Mouse (Mus musculus) intestine, postnatal 0 days (tissue): Measurements from ENCODE around the gene Olfr391-ps. TPM values are rescaled to one million over a fixed set of nuclear protein-coding genes. Genes with fewer than 3 reads are reported as not detected.

Experiments used
- ATAC-seq: fragments of 200-750 bp; cut with Nextera tagmentation; 2 replicates; pipeline ENCODE4 v1.8.0; 2017; ENCODE audit warnings: mild to moderate bottlenecking, moderate TSS enrichment, moderate library complexity
- H3K27ac ChIP-seq: fragments of 300-500 bp; sonication (generic); 2 replicates; pipeline ENCODE4 v1.5.1; 2014; ENCODE audit warnings: mild to moderate bottlenecking, low read depth, low read length, moderate library complexity
- H3K27me3 ChIP-seq: fragments of 300-500 bp; sonication (generic); replicated peaks from 2 replicates; pipeline ENCODE4 v1.6.1; 2014; ENCODE audit warnings: low read length, mixed read lengths; ENCODE audit not compliant: control insufficient read depth, insufficient read depth
- H3K36me3 ChIP-seq: fragments of 300-500 bp; sonication (generic); 2 replicates; pipeline ENCODE4 v1.6.1; 2014; ENCODE audit warnings: mild to moderate bottlenecking, moderate library complexity; ENCODE audit not compliant: control insufficient read depth, insufficient read depth
- H3K4me1 ChIP-seq: fragments of 300-500 bp; sonication (generic); replicated peaks from 2 replicates; pipeline ENCODE4 v1.6.1; 2014; ENCODE audit warnings: antibody characterized with exemption, low read length, mixed read lengths; ENCODE audit not compliant: control insufficient read depth, insufficient read depth
- H3K4me2 ChIP-seq: fragments of 300-500 bp; sonication (generic); replicated peaks from 2 replicates; pipeline ENCODE4 v1.6.1; 2014; ENCODE audit warnings: low read depth, mild to moderate bottlenecking, moderate library complexity
- H3K4me3 ChIP-seq: fragments of 300-500 bp; sonication (generic); 2 replicates; pipeline ENCODE4 v1.5.1; 2014; ENCODE audit warnings: low read depth, low read length
- H3K9ac ChIP-seq: fragments of 300-500 bp; sonication (generic); 2 replicates; pipeline ENCODE4 v1.6.1; 2014; ENCODE audit warnings: mild to moderate bottlenecking, low read depth, low read length
- H3K9me3 ChIP-seq: fragments of 300-500 bp; sonication (generic); 2 replicates; pipeline ENCODE4 v1.6.1; 2016; ENCODE audit warnings: mixed run types; ENCODE audit not compliant: control insufficient read depth
- CTCF ChIP-seq: sonication (generic); IDR thresholded peaks from 2 replicates; pipeline ENCODE4 v1.5.1; 2016; ENCODE audit warnings: low read depth, mild to moderate bottlenecking, control low read depth, antibody characterized with exemption, moderate library complexity
- WGBS: fragments of 180-500 bp; shearing (Covaris S2); extraction: QIAGEN DNeasy Blood & Tissue Kit; methylation state at CpG from one replicate; pipeline ENCODE4 v1.1.7; 2014; 5-methylcytosine and 5-hydroxymethylcytosine counted together
- polyA plus RNA-seq: library from polyadenylated mRNA; unstranded; fragments of >200 nt; fragmentation: Nextera tagmentation; extraction: Ambion mirVana; gene quantifications from 2 replicates; pipeline ENCODE4 v1.2.1, GENCODE M21; 2015

Olfr391-ps gene
- not detected in 2 replicates for polyA plus RNA-seq

GRCm38 (mm10) chr11:73802952-73803351 is at the start of gene Olfr391-ps:
Gene Olfr391-ps, minus strand, starts transcription at chr11:73803052.
- no peak within 1 kb of the TSS for H3K4me2 ChIP-seq
- H3K4me3 ChIP-seq, result no peak within 1 kb of the TSS
- WGBS, result 23% methylated on average over 1 of the region's 1 CpGs
- no peak within 1 kb of the TSS for H3K27ac ChIP-seq
- no peaks in the 10 kb centered on the region for H3K4me1 ChIP-seq
- no peaks in the 10 kb centered on the region for H3K36me3 ChIP-seq
- TF ChIP-seq CTCF, result no peak
- no peak for ATAC-seq
- H3K9me3 ChIP-seq, result no peaks in the 10 kb centered on the region
- H3K27me3 ChIP-seq, result no peaks in the 10 kb centered on the region
- H3K9ac ChIP-seq, result no peak within 1 kb of the TSS

GRCm38 (mm10) chr11:73851354-73851753 is 48.5 kb upstream of the Olfr391-ps start, which contains the start of gene Olfr393:
Gene Olfr393, minus strand, starts transcription at chr11:73851454.
- no peaks in the 10 kb centered on the region for H3K4me1 ChIP-seq
- H3K4me3 ChIP-seq, result no peak within 1 kb of the TSS
- no peak within 1 kb of the TSS for H3K27ac ChIP-seq
- TF ChIP-seq CTCF, result no peak
- ATAC-seq, result no peak
- no peak within 1 kb of the TSS for H3K4me2 ChIP-seq
- no peak within 1 kb of the TSS for H3K9ac ChIP-seq
- no peaks in the 10 kb centered on the region for H3K27me3 ChIP-seq
- no peaks in the 10 kb centered on the region for H3K9me3 ChIP-seq
- H3K36me3 ChIP-seq, result no peaks in the 10 kb centered on the region

GRCm38 (mm10) chr11:73816949-73817348 is 14.1 kb upstream of the Olfr391-ps start, which contains the start of gene Olfr392:
Gene Olfr392, minus strand, starts transcription at chr11:73817049.
- Histone ChIP-seq H3K9me3 (no peaks in the 10 kb centered on the region), H3K27me3 (no peaks in the 10 kb centered on the region), H3K36me3 (no peaks in the 10 kb centered on the region), H3K27ac (no peak within 1 kb of the TSS), H3K4me3 (no peak within 1 kb of the TSS), H3K9ac (no peak within 1 kb of the TSS), H3K4me1 (no peaks in the 10 kb centered on the region), H3K4me2 (no peak within 1 kb of the TSS)
- WGBS, result 82% methylated on average over 1 of the region's 1 CpGs
- TF ChIP-seq CTCF, result no peak
- no peak for ATAC-seq

- H3K4me1 ChIP-seq, result no peaks in the 10 kb centered on the region
- H3K4me2 ChIP-seq, result no peak within 1 kb of the TSS
- no peak for ATAC-seq
- H3K27me3 ChIP-seq, result no peaks in the 10 kb centered on the region
- 67% methylated on average over 1 of the region's 1 CpGs for WGBS
- no peak within 1 kb of the TSS for H3K4me3 ChIP-seq
- H3K9ac ChIP-seq, result no peak within 1 kb of the TSS
- H3K27ac ChIP-seq, result no peak within 1 kb of the TSS
- H3K9me3 ChIP-seq, result no peaks in the 10 kb centered on the region
- H3K36me3 ChIP-seq, result no peaks in the 10 kb centered on the region
- no peak for TF ChIP-seq CTCF
These were observed 20.2 kb downstream of the Olfr391-ps start, which contains the start of gene Olfr390 for GRCm38 (mm10) chr11:73782664-73783063. Gene Olfr390, plus strand, starts transcription at chr11:73782964.

- Histone ChIP-seq H3K4me3 (no peak within 1 kb of the TSS), H3K4me2 (no peak within 1 kb of the TSS), H3K27ac (no peak within 1 kb of the TSS), H3K27me3 (no peaks in the 10 kb centered on the region), H3K9me3 (no peaks in the 10 kb centered on the region), H3K9ac (no peak within 1 kb of the TSS), H3K4me1 (no peaks in the 10 kb centered on the region), H3K36me3 (no peaks in the 10 kb centered on the region)
- 82% methylated on average over 1 of the region's 1 CpGs for WGBS
- ATAC-seq, result no peak
- TF ChIP-seq CTCF, result no peak
These were observed 22.2 kb downstream of the Olfr391-ps start, which contains the start of gene Olfr389 for GRCm38 (mm10) chr11:73780613-73781012. Gene Olfr389, minus strand, starts transcription at chr11:73780713.

GRCm38 (mm10) chr11:73759115-73759514 is 43.7 kb downstream of the Olfr391-ps start:
- Histone ChIP-seq H3K9me3 (no peaks in the 10 kb centered on the region), H3K27me3 (no peaks in the 10 kb centered on the region), H3K27ac (no peak overlapping the region), H3K36me3 (no peaks in the 10 kb centered on the region), H3K4me2 (no peak overlapping the region), H3K9ac (no peak overlapping the region), H3K4me3 (no peak overlapping the region), H3K4me1 (no peaks in the 10 kb centered on the region)
- TF ChIP-seq CTCF, result no peak
- ATAC-seq, result no peak

Other genes starting within 250 kb of the Olfr391-ps start
- gene Olfr385, start 210.0 kb downstream of the Olfr391-ps start, polyA plus RNA-seq, result not detected in 2 replicates
- gene Olfr384, start 204.5 kb downstream of the Olfr391-ps start, polyA plus RNA-seq, result not detected in 2 replicates
- not detected in 2 replicates for gene Zfp735, start 114.3 kb downstream of the Olfr391-ps start, polyA plus RNA-seq
- not detected in 2 replicates for gene Olfr389, start 22.3 kb downstream of the Olfr391-ps start, polyA plus RNA-seq
- not detected in 2 replicates for gene Olfr390, start 20.1 kb downstream of the Olfr391-ps start, polyA plus RNA-seq
- gene Olfr392, start 14.0 kb upstream of the Olfr391-ps start, polyA plus RNA-seq, result not detected in 2 replicates
- gene Olfr393, start 48.4 kb upstream of the Olfr391-ps start, polyA plus RNA-seq, result not detected in 2 replicates
- not detected in 2 replicates for gene Olfr394, start 87.7 kb upstream of the Olfr391-ps start, polyA plus RNA-seq
- gene Olfr395, start 106.2 kb upstream of the Olfr391-ps start, polyA plus RNA-seq, result not detected in 2 replicates
- gene Olfr23, start 133.6 kb upstream of the Olfr391-ps start, polyA plus RNA-seq, result not detected in 2 replicates
- gene Olfr397, start 157.8 kb upstream of the Olfr391-ps start, polyA plus RNA-seq, result not detected in 2 replicates
- not detected in 2 replicates for gene Olfr398, start 187.4 kb upstream of the Olfr391-ps start, polyA plus RNA-seq